Mouse (Mus musculus) hindlimb bud, embryonic 11.5 days (tissue): ENCODE measurements at regions not wholly inside any gene's neighbourhood (a gene's known extent, or its start where the extent isn't known, plus 50 kb on each side); places are given as distances from the start of the nearest gene placed in this dataset.

Experiments used
- DNase-seq: peaks from one replicate; pipeline ENCODE4 v3.0.0-alpha.2; 2012; ENCODE audit warnings: low read depth, low spot score; ENCODE audit errors: extremely low spot score

DNA sequence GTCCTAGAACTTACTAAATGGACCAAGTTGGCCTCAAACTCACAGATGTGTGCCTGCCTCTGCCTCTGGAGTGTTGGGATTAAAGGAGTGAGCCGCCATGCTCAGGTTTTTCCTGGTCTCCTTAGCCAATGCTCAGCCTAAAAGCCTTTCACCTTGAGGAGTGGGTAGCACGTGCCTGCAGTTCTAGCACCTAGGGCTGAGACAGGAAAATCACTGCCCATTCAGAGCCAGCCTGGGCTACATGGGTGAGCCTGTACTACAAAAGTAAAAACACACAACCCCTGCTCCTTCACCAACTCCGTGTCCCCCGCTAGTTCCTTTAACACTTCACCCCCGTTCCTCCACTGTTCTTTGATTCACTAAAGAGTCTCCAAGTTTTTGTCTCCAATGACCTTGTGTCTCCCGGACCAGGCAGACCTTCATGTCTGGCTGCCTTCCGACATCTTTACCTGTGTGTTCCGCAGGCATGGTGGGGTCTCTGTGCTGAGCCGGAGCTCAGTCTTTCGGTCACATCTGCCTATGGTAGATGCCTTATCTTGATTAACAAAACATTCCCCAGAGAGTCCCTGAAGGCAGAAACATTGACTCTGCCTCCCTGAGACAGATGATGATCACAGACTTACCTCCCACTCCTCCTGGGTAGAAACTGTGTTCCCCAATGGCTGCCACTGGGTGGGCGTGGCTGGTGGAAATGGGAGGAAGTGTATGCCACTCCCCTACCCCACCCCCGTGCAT lies 100.1 kb upstream of the Cpsf6 start:
- no peak for DNase-seq

DNA sequence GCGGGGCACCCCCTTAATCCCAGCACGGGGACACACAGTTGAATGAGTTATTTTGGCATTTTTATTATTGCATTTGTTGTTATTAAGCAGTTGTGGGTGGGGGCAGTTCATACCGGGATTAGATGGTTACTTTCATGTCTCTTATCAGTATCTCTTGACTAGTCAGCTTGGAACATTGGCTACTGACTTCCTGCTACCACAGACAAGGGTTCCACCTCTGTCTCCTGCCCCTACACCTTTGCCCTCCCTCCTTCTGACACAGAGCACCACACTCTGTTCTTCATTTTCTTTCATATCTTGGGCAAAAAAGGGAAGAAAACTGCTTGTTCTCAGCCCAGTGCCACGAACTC lies 99.1 kb upstream of the Cpsf6 start:
- DNase-seq = no peak

DNA sequence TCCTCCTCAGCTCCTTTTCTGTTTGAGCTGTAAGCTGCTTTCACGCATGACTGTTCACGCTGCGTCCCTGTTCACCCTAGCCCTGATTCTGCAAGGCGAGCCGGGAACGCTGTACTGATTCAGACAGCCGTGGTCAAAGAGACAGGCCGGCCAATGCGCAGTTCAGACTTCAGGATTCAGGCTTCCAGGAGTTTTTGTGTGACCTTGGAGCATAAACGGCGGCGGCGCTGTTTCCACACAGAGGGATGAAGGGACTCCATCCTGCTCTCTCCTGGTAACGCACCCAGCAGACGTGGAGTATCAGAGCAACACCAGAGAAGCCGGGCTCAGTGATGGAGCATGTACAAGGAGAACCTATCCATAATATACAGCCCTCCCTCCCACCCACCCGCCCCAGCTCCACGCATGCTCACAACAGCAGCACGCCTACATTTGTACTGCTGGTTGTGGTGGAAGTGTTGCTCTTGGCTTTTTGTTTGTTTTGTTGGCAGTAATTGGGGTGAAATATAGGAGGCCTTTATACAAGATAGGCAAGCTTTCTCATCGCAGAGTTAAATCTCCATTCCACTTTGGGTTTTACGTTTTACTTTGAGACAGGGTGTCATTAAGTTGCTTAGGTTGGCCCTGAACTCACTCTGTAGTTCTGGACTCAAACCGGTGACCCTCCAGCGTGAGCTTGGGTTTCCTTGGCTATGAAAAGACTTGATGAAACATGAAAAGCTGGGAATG lies 98.6 kb upstream of the Cpsf6 start:
- DNase-seq = no peak

DNA sequence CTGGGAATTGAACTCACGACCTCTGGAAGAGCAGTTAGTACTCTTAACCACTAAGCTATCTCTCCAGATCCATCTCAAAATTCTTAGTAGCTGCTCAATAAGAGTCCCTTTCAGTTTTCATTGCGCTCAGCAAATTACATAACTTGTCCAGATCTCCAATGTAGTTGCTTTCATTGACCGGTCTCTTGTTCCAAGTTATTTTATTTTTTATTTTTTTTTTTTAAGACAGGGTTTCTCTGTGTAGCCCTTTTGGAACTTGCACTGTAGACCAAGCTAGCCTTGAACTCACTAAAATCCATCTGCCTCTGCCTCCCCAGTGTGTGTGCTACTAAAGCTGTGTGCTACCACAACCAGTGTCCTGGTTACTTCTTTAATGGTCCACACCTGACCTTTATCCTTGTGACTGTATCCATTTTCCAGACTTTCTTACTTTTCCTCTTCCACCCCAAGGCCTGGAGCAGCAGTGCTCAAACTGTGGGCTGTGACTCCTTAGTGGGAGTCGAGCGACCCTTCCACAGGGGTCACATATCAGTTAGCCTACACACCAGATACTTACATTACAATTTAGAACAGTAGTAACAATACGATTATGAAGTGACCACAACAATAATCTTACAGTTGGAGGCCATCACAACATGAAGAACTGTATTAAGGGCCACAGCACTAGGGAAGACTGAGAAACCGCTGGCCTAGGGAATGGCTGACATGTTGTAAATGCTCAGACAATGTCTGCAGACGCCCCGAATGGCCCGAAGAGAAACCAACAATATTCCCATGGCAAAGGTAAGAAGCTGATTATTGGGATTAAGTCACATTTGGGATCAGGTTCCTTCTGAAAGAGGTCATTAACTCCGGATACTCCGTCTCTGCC lies 97.8 kb upstream of the Cpsf6 start:
- no peak for DNase-seq

DNA sequence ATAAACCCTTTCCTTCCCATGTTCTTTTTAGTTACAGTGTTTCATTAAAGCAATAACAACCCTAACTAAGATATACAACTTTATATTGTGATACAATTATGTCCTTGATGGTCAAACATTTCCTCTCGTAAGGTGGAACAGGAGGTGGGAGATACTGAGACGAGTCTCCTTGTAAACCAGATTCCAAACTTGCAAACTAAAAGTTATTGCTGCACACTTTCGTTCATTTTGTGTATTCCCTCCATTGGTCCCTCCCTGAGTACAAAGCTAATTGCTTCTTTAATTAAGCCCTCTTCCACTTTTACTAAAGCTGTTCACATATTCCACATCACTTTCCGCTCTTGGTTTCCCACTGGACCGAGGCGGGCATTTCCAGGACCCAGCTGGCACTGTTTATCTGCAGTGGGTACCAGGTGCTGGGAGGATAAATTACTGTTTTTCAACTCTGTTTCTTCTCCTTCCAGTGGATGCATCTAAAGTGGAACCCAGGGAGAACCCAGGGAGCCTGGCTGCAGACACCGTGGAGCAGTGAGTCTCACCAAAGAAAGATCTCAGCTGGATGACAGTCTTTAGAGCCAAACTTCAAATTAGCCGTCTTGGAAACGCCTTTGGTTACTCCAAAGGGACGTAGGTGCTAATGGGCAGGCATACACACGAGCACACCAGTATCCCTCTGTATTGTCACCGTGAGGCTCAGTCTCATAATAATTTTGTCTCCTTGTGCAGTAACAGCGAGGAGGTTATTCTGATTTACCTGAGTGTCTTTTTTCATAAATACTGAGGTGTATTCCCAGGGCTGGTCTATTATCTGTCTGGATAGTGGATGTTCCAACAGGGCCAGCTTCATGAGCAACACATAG lies 95.5 kb upstream of the Cpsf6 start:
- no peak for DNase-seq

DNA sequence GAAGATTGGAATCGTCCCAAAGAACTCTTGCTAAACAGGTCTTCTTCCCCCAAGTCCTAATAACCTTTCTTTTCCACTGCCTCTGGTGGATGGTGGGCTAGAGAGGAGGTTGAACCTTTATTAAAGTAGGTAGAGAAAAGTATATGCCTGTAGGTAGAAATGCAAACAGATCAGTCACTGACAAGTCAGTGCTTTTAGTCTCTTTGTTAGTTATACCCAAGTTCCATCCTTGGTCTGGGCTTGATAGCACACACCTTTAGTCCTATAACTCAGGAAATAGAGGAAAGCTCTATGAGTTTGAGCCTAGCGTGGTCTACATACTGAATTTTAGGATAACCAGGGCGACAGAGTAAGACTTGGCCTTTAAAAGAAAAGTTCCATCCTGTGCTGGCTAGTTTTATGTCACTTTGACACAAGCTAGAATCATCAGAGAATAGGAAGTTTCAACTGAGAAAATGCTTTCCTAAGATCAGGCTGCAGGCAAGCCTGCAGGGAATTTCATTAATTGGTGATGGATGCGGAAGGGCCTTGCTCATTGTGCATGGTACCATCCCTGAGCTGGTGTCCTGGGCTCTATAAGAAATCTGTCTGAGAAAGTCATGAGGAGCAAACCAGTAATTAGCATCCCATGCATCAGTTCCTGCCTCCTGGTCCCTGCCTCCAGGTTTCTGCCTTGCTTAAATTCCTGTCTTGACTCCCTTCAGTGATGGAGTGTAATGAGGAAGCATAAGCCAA lies 94.7 kb upstream of the Cpsf6 start:
- DNase-seq = no peak

DNA sequence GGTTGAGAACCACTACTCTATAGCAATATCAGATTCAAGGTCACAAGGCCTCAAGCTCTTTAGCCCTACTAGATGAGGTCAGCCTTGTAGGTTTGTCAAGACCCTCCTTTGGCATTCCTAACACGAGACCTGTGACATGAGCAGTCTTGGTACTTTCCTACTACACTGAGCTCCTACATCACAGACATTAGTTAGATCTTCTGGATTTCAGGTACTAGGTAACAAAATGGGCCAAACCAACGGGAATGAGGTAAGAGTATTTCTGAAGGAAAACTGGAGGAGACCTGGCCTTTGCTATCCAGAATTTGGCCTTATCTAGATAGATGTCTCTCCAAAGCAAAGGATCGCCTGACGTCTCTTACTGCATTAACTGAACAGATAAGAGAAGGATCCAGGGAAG lies 93.7 kb upstream of the Cpsf6 start:
- no peak for DNase-seq

DNA sequence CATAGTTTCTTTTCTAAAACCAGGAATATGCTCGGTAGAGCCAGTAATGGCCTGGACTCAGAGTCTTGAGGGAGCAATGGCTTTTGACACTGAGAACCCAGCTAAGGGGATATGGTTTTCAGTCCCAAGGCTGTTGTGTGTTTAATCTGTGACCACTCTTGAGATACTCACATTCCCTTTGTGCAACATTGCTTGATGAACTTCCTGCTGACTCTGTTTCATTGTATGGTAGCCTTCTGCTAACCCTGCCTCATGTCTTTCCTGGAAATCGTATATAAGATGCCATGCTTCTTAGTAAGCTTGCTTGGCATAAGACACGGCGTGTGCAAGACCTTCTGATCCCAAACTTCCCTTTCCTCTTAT lies 92.7 kb upstream of the Cpsf6 start:
- no peak for DNase-seq

DNA sequence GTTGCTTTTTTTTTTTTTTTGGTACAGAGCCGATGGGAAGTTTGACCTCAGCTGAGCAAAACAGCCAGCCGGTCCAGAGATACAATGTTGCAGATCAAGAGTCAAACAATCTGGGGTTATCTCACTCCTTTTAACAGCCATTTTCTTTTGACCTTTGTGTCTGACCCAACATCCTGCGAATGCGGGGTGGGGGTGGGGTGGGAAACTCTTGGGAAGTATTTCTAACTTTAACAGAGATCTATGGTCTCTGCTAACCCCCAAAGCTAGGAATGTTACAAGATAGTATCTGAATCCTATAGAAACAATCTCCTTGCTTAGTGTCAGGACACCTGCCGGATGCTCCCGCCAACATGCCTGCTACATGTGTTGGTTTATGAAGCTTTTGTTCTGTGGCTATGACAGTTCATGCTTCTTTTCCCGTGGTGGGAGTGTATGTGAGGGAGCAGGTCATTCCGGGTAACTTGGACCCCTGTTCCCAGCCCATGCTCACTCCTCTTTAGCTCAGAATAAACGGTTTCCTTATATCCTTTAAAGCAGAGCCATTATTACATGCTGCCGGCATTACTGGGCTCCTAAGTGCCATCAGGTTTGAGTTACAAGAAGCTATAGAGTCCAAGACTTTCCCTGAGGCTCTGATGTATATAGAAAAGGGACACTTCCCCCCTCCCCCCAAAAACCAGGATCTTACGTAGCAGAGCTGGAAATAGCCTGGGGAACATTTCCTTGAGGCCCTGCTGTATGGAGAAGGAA lies 92.2 kb upstream of the Cpsf6 start:
- DNase-seq = no peak

DNA sequence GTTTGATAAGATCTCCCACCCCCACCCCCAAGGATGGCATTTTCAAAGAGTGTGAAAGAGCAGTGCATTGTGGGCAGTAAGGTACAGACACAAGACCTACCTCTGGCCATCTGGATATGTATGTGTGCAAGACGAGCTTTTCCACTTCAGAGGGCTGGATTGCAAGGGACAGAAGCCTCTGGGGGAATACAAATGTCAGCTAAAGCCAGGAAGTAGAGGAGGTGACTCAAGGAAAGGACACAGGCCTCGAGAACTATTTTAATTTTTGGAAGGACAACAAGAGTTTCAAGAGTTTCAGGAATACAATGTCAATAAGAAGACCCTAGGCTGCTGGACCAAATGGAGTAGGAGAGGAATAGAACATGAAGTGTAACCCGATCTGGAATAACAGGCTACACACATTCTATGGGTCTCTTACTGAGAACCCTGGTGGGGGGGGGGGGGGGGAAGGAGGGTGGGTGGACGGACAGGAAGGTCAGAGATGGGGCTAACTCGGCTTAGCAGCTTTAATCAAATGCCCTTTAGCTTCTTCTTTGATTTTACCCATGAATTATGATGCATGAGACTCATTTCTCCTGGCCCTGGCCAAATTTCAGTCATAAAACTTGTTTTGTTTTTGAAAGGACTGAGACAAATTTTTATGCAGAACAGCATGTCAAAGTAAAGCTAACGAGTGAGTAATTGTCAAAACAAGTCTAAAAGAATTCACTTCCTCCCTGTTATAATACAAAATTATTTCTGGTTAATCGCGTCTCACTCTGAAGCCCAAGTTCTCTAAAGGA lies 91.4 kb upstream of the Cpsf6 start:
- no peak for DNase-seq

DNA sequence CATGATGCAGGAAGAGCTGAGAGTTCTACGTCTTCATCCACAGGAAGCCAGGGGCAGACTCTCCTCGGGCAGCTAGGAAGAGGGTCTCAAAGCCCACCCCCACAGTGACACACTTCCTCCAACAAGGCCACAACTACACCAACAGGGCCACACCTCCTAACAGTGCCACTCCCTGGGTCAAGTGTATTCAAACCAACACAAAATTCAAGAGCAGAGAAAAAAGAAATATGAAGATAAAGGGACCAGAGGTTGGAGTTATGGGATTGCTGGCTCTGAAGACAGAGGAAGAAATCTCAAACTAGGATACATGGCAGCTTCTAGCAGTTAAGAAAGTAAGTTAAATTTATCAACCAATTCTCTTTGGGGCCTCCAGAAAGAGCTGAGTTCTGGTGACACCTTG lies 90.7 kb upstream of the Cpsf6 start:
- DNase-seq = no peak

DNA sequence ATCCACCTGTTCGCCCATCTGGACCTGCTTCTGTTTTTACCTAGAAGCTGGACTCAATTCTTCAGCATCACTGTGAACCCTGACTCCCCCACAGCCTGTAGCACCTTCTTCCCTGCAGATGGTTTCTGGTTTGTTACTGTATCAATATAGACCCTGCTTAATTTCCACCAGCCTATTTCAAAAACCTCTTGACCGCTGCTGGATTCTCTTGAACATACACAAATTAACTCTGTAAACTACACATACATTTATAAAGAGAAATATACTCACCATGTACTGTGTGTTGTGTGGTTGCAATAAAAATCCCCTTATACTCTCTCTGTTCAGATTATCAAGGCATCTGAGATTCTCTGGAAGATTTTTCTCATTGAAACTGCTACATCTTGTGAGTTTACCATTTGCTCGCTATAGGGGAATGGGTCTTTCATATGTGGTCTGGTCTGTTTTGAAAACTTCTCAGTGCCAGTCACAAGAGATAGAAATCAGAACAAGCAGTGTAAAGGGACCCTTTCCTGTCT lies 89.8 kb upstream of the Cpsf6 start:
- no peak for DNase-seq

DNA sequence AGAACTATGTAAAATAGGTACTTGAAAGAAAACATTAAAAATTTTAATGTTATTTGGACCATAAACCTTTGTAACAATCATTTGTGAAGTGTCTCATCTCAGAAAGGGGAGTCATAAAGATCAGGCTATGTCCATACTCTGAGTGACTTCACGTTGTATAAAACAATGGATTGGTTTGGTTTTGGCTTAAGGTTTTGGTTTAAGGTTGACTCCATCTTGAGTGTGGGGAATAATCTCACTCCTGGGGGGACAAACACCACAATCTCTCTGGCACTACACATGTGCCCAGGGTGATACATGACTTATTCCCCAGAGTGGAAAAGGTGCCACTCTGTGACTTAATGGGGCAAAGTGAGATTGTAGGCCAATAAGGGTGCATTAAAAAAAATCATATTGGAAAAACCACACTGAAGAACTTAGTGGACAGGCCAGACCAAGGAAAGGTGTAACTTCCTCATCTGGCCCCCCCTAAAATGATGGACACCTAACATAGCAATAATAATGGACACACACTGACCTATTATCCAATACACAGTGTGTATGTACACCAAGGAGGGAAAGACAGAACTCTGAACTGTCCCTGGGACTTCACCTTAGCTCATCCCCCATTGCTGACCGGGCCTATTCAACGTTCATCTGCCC lies 89.2 kb upstream of the Cpsf6 start:
- no peak for DNase-seq

DNA sequence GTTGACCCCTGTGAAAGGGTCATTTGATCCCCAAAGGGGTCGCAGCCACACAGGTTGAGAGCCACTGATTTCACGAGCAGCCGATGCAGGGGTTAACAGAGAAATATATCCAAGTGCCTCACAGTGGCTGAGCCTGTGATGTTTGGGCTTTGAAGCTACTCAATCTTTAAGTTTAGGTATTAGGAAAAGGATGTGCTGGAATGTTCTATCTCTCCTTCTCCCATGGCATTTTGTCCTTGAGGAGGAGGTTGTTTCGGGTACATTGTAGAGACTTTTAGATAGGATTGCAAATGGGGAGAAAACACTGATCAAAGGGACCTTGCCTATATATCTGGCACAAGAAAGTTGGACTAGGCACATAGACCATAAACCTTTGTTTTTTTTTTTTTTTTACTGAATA lies 88.6 kb upstream of the Cpsf6 start:
- DNase-seq = no peak

DNA sequence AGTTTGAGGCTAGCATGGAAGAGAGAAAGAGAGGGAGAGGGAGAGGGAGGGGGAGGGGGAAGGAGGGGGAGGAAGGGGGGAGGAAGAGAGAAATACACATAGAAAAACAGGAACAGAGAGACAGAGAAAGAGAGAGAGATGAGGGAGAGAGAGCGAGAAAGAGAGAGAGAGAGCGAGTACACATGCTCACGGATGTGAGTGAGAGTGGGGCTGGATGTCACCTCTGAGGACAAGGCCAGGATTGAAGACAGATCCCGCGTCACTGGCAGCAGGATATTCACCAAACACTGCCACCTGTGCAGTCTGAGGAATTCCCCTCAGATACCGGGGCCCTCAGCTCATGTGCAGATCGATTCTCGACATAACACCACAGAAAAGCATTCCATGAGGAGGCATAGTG lies 87.3 kb upstream of the Cpsf6 start:
- DNase-seq = no peak

DNA sequence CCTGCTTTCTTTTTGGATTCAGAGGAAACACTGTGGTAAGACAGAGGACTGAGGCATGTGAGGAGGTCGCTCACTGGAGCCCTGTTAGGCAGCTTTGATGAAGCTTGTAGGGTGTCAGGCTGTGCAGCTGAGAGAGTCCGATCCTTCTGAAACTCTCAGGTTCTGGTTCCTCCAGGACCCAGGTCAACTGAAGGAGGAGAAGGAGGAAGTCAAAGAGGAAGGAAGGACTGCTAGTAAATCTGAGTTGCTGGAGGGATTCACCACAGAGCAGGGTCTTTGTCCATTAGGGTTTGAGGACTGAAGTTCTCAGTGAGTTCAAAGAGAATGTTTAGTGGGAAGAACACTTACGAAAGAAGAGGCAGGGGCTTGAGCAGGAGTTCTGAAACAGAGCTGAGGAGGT lies 86.6 kb upstream of the Cpsf6 start:
- no peak for DNase-seq

DNA sequence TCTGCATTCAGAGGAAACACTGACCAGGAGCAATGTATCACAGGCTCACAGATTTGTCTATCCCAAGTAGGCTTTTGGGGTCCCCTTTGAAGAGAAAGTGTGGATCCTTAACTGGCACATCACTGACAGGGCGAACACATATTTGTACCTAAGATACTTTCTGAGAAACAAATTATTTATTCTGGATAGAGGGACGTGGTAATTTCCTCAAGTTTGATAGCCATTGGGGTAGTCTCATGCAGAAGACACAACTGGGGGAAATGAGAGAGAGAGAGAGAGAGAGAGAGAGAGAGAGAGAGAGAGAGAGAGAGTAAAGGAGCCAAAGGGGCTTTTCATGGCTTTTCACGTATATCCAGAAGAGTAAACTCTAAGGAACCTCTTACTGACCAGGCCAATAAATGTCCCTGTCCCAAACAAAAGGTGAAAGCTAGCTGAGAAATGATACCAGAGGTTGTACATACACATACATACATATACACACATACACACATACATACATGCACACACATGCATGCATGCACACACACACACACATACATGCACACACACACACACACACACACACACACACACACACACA lies 85.9 kb upstream of the Cpsf6 start:
- no peak for DNase-seq
